Mouse (Mus musculus) left cerebral cortex, postnatal 4 days (tissue): Measurements from ENCODE around the gene Abcb1b. TPM values are rescaled to one million over a fixed set of nuclear protein-coding genes. Genes with fewer than 3 reads are reported as not detected.
A peak's percentile ranks its signal among the peaks of the same experiment; 100 is the strongest.
"Not testable (repeated sequence)": the region's sequence is repeated elsewhere in the genome, so short reads cannot be mapped to it uniquely, and the experiment has no call there.

Experiments
- DNase-seq: peaks from one replicate; pipeline ENCODE4 v3.0.0-alpha.2; 2022
- intact Hi-C: fragments of 180-260 bp; cut with DNase I; formaldehyde crosslinking; loops from one replicate; pipeline ENCODE4 v1.15.1; 2025
- total RNA-seq, 2 experiments: library from RNA; stranded (reverse); gene quantifications; 2 replicates each; pipeline ENCODE4 v1.2.3; 2021

The Abcb1b gene
- total RNA-seq, 2 experiments from 2014 or later = 1.3 to 2.4 TPM

GRCm38 (mm10) chr5:8863580-8864337 lies 65.8 kb downstream of the Abcb1b start:
- intact Hi-C loops = no loop called here
- no peak for DNase-seq

- intact Hi-C loops, DNase-seq: not testable (repeated sequence)
Observed at GRCm38 (mm10) chr5:8865630-8866029, 67.7 kb downstream of the Abcb1b start.

- DNase-seq = no peak
- intact Hi-C loops = no loop called here
Observed at GRCm38 (mm10) chr5:8866366-8866765, 68.4 kb downstream of the Abcb1b start.

GRCm38 (mm10) chr5:8868019-8868418 lies 70.1 kb downstream of the Abcb1b start:
- intact Hi-C loops = no loop called here
- peak; percentile 15 for DNase-seq

GRCm38 (mm10) chr5:8872979-8873915 lies 75.3 kb downstream of the Abcb1b start:
- intact Hi-C loops = no loop called here
- no peak for DNase-seq

- DNase-seq = no peak
- intact Hi-C loops = no loop called here
Observed at GRCm38 (mm10) chr5:8877086-8877485, 79.1 kb downstream of the Abcb1b start.

- intact Hi-C loops = no loop called here
- DNase-seq = no peak
Observed at GRCm38 (mm10) chr5:8877800-8878199, 79.9 kb downstream of the Abcb1b start.

GRCm38 (mm10) chr5:8885837-8886236 lies 87.9 kb downstream of the Abcb1b start:
- intact Hi-C loops = no loop called here
- DNase-seq = no peak

- intact Hi-C loops = no loop called here
- peak; percentile 72 for DNase-seq
Observed at GRCm38 (mm10) chr5:8893300-8894103, 95.6 kb downstream of the Abcb1b start, which contains the start of gene Abcb4. TSS of gene Abcb4 (plus strand) at chr5:8893717.

- intact Hi-C loops = no loop called here
- DNase-seq = no peak
Observed at GRCm38 (mm10) chr5:8894104-8894425, 96.1 kb downstream of the Abcb1b start.

GRCm38 (mm10) chr5:8894641-8895490 lies 96.9 kb downstream of the Abcb1b start:
- no peak for DNase-seq
- intact Hi-C loops = no loop called here

GRCm38 (mm10) chr5:8896198-8896597 lies 98.3 kb downstream of the Abcb1b start:
- intact Hi-C loops = no loop called here
- no peak for DNase-seq

- intact Hi-C loops = no loop called here
Observed at GRCm38 (mm10) chr5:8898246-8898645, 100.3 kb downstream of the Abcb1b start.

GRCm38 (mm10) chr5:8901001-8901400 lies 103.1 kb downstream of the Abcb1b start:
- intact Hi-C loops = no loop called here
- no peak for DNase-seq

More at GRCm38 (mm10) chr5:8898246-8898645, 100.3 kb downstream of the Abcb1b start:
- no peak for DNase-seq

GRCm38 (mm10) chr5:8902141-8902817 lies 104.3 kb downstream of the Abcb1b start:
- intact Hi-C loops = no loop called here

GRCm38 (mm10) chr5:8904539-8904938 lies 106.6 kb downstream of the Abcb1b start:
- intact Hi-C loops = no loop called here
- DNase-seq = no peak

More at GRCm38 (mm10) chr5:8902141-8902817, 104.3 kb downstream of the Abcb1b start:
- DNase-seq = no peak

- intact Hi-C loops = no loop called here
Observed at GRCm38 (mm10) chr5:8911567-8912198, 113.7 kb downstream of the Abcb1b start.

More at GRCm38 (mm10) chr5:8911567-8912198, 113.7 kb downstream of the Abcb1b start:
- no peak for DNase-seq
